Mouse (Mus musculus) lung, adult 2 months (tissue): ENCODE results near the gene Efcab12. TPM values are rescaled to one million over a fixed set of nuclear protein-coding genes. Genes with fewer than 3 reads are reported as not detected.
"Not testable (repeated sequence)": the region's sequence is repeated elsewhere in the genome, so short reads cannot be mapped to it uniquely, and the experiment has no call there.

Experiments used
- DNase-seq: peaks from one replicate; pipeline ENCODE4 v3.0.0; 2022
- H3K4me1 ChIP-seq: fragments of 200-500 bp; 2 replicates; pipeline ENCODE4 v1.6.1; 2011; ENCODE audit warnings: low read length; ENCODE audit not compliant: control insufficient read depth, insufficient read depth
- H3K4me3 ChIP-seq: fragments of 200-500 bp; replicated peaks from 2 replicates; pipeline ENCODE3; 2011; ENCODE audit warnings: low read depth, mild to moderate bottlenecking, control low read depth, low read length; ENCODE audit errors: extremely low read depth
- CTCF ChIP-seq: fragments of 200-500 bp; IDR thresholded peaks from 2 replicates; pipeline ENCODE4 v1.5.1; 2011; ENCODE audit warnings: mild to moderate bottlenecking, low read length, control low read depth; ENCODE audit not compliant: insufficient read depth
- POLR2A ChIP-seq: fragments of 200-500 bp; IDR thresholded peaks from 2 replicates; pipeline ENCODE4 v1.6.1; 2011; ENCODE audit warnings: low read depth, mild to moderate bottlenecking, control low read depth, low read length, borderline replicate concordance; ENCODE audit errors: extremely low read depth
- WGBS: fragments of 180-500 bp; shearing (Covaris S2); methylation state at CpG from one replicate; pipeline ENCODE4 v1.1.7; 2018; 5-methylcytosine and 5-hydroxymethylcytosine counted together
- polyA plus RNA-seq: library from polyadenylated mRNA; depleted of rRNA; stranded (reverse); fragments of >200 nt; gene quantifications from 2 replicates; pipeline ENCODE4 v1.2.3, GENCODE M21; 2012

The Efcab12 gene
- polyA plus RNA-seq, 1 experiment: 2.0 TPM

- H3K4me1 ChIP-seq: no peaks in the 10 kb centered on the region
- 24% methylated on average over 8 of the region's 8 CpGs for WGBS
- peak; percentile 53 for DNase-seq
- TF ChIP-seq CTCF (peak; percentile 62), POLR2A (no peak)
- no peak overlapping the region for H3K4me3 ChIP-seq
Observed at GRCm38 (mm10) chr6:115846640-115847411, 8.6 kb upstream of the Efcab12 start.

GRCm38 (mm10) chr6:115845006-115845405 is 6.8 kb upstream of the Efcab12 start:
- no peaks in the 10 kb centered on the region for H3K4me1 ChIP-seq
- H3K4me3 ChIP-seq: no peak overlapping the region
- TF ChIP-seq CTCF: no peak
- no peak for TF ChIP-seq POLR2A
- WGBS: 93% methylated on average over 4 of the region's 4 CpGs
- DNase-seq: no peak

- DNase-seq: no peak
- WGBS: 74% methylated on average over 5 of the region's 5 CpGs
- Histone ChIP-seq H3K4me3 (no peak overlapping the region), H3K4me1 (peaks cover 2% of the 10 kb centered on the region; the same call in 1 of the 2 replicates)
- no peak for TF ChIP-seq CTCF
- TF ChIP-seq POLR2A: no peak
Observed at GRCm38 (mm10) chr6:115838745-115839144, 533 bp upstream of the Efcab12 start.

- H3K4me1 ChIP-seq: peaks cover 2% of the 10 kb centered on the region; the same call in 1 of the 2 replicates
- no peak for DNase-seq
- TF ChIP-seq CTCF (no peak), POLR2A (no peak)
- no peak overlapping the region for H3K4me3 ChIP-seq
Observed at GRCm38 (mm10) chr6:115833861-115834260, 4.4 kb downstream of the Efcab12 start.

GRCm38 (mm10) chr6:115832152-115832850 is 5.9 kb downstream of the Efcab12 start:
- no peak for DNase-seq
- WGBS: 84% methylated on average over 2 of the region's 2 CpGs
- Histone ChIP-seq H3K4me1 (no peaks in the 10 kb centered on the region), H3K4me3 (no peak overlapping the region)
- TF ChIP-seq CTCF (no peak), POLR2A (no peak)

- DNase-seq: no peak
- TF ChIP-seq POLR2A (no peak), CTCF (no peak)
- WGBS: 75% methylated on average over 6 of the region's 6 CpGs
Observed at GRCm38 (mm10) chr6:115830779-115831601, 7.2 kb downstream of the Efcab12 start.

GRCm38 (mm10) chr6:115823850-115824464 is 14.3 kb downstream of the Efcab12 start:
- not testable (repeated sequence) for H3K4me1 ChIP-seq, DNase-seq, H3K4me3 ChIP-seq
- TF ChIP-seq CTCF: peak; percentile 62
- WGBS: 1% methylated on average over 5 of the region's 11 CpGs

More at GRCm38 (mm10) chr6:115830779-115831601, 7.2 kb downstream of the Efcab12 start:
- H3K4me1 ChIP-seq: no peaks in the 10 kb centered on the region
- H3K4me3 ChIP-seq: no peak overlapping the region

- 78% methylated on average over 8 of the region's 8 CpGs for WGBS
- DNase-seq: no peak
Observed at GRCm38 (mm10) chr6:115821216-115821993, 16.8 kb downstream of the Efcab12 start.

GRCm38 (mm10) chr6:115818129-115818528 is 20.1 kb downstream of the Efcab12 start:
- DNase-seq: no peak
- no peak overlapping the region for H3K4me3 ChIP-seq
- 68% methylated on average over 2 of the region's 2 CpGs for WGBS
- H3K4me1 ChIP-seq: no peaks in the 10 kb centered on the region
- no peak for TF ChIP-seq POLR2A
- TF ChIP-seq CTCF: no peak

More at GRCm38 (mm10) chr6:115821216-115821993, 16.8 kb downstream of the Efcab12 start:
- Histone ChIP-seq H3K4me3 (no peak overlapping the region), H3K4me1 (no peaks in the 10 kb centered on the region)
- TF ChIP-seq POLR2A (no peak), CTCF (no peak)
